Mouse (Mus musculus) hindbrain, embryonic 12.5 days (tissue): ENCODE results near the gene Nol10. TPM values are rescaled to one million over a fixed set of nuclear protein-coding genes. Genes with fewer than 3 reads are reported as not detected.
A peak's percentile ranks its signal among the peaks of the same experiment; 100 is the strongest.

Source experiments
- ATAC-seq: fragments of 200-750 bp; cut with Nextera tagmentation; 2 replicates; pipeline ENCODE4 v1.8.0; 2017; ENCODE audit warnings: moderate TSS enrichment; ENCODE audit not compliant: low FRiP score
- H3K27ac ChIP-seq: fragments of 300-500 bp; sonication (generic); 2 replicates; pipeline ENCODE4 v1.5.1; 2016; ENCODE audit warnings: mild to moderate bottlenecking
- H3K27me3 ChIP-seq: fragments of 300-500 bp; sonication (generic); 2 replicates; pipeline ENCODE4 v1.6.1; 2016; ENCODE audit warnings: mild to moderate bottlenecking
- H3K36me3 ChIP-seq: fragments of 300-500 bp; sonication (generic); 2 replicates; pipeline ENCODE4 v1.6.1; 2016; ENCODE audit warnings: mild to moderate bottlenecking
- H3K4me1 ChIP-seq: fragments of 300-500 bp; sonication (generic); 2 replicates; pipeline ENCODE4 v1.6.1; 2016
- H3K4me2 ChIP-seq: fragments of 300-500 bp; sonication (generic); replicated peaks from 2 replicates; pipeline ENCODE4 v1.6.1; 2016; ENCODE audit warnings: mild to moderate bottlenecking
- H3K4me3 ChIP-seq: fragments of 300-500 bp; sonication (generic); 2 replicates; pipeline ENCODE4 v1.5.1; 2016; ENCODE audit warnings: mild to moderate bottlenecking
- H3K9ac ChIP-seq: fragments of 300-500 bp; sonication (generic); 2 replicates; pipeline ENCODE4 v1.6.1; 2016; ENCODE audit warnings: mild to moderate bottlenecking, moderate library complexity
- H3K9me3 ChIP-seq: fragments of 300-500 bp; sonication (generic); replicated peaks from 2 replicates; pipeline ENCODE4 v1.6.1; 2016; ENCODE audit warnings: mild to moderate bottlenecking
- WGBS: fragments of 180-500 bp; shearing (Covaris S2); methylation state at CpG from one replicate; pipeline ENCODE4 v1.1.7; 2016; 5-methylcytosine and 5-hydroxymethylcytosine counted together
- polyA plus RNA-seq: library from polyadenylated mRNA; unstranded; fragments of >200 nt; fragmentation: Nextera tagmentation; extraction: Ambion mirVana; gene quantifications from 2 replicates; pipeline ENCODE4 v1.2.1, GENCODE M21; 2016

Nol10 gene
- polyA plus RNA-seq = 28.1 and 30.0 TPM in 2 replicates

GRCm38 (mm10) chr12:17348048-17349036, at the start of gene Nol10:
Nol10 (plus strand) TSS chr12:17348458.
- peaks cover 14% of the 10 kb centered on the region for H3K4me1 ChIP-seq
- H3K4me2 ChIP-seq = peak within 1 kb of the TSS; percentile 90
- 0 out of 2 replicates have a peak within 1 kb of the TSS, but pooled peaks have one; percentile 35 for H3K27ac ChIP-seq
- H3K36me3 ChIP-seq = peaks cover 20% of the 10 kb centered on the region
- WGBS = under 1% methylated on average over 42 of the region's 42 CpGs
- H3K9me3 ChIP-seq = no peaks in the 10 kb centered on the region
- ATAC-seq = peak; percentile 98
- no peaks in the 10 kb centered on the region for H3K27me3 ChIP-seq
- H3K4me3 ChIP-seq = peak within 1 kb of the TSS; percentile 79
- peak within 1 kb of the TSS; percentile 70 for H3K9ac ChIP-seq

GRCm38 (mm10) chr12:17299902-17300301, 48.4 kb upstream of the Nol10 start:
- Histone ChIP-seq H3K36me3 (no peaks in the 10 kb centered on the region), H3K27me3 (no peaks in the 10 kb centered on the region), H3K4me2 (no peak overlapping the region), H3K27ac (no peak overlapping the region), H3K4me1 (no peaks in the 10 kb centered on the region), H3K9ac (no peak overlapping the region), H3K4me3 (no peak overlapping the region), H3K9me3 (no peaks in the 10 kb centered on the region)
- 94% methylated on average over 1 of the region's 1 CpGs for WGBS
- ATAC-seq = no peak

DNA sequence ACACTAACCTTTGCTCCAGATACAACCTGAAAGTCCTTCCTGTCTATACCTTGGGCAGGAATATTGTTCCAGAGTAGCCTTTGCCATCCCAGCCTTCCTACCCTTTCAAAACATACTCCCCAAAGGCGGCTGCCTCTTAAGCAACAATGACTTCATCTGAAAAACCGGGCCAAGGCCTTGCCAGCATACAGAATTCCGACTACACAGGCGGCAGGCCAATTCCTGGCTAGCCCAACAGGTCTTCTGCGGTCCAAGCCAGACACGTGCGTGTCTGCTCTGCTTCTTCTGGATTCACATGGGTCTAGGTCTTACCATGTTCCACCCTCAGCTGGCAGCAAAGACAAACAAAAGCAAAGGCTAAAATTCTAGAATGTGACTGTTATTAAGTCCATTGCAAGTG, 42.8 kb upstream of the Nol10 start:
- H3K27ac ChIP-seq = no peak overlapping the region
- no peak overlapping the region for H3K4me2 ChIP-seq
- H3K27me3 ChIP-seq = no peaks in the 10 kb centered on the region
- no peaks in the 10 kb centered on the region for H3K36me3 ChIP-seq
- ATAC-seq = no peak
- 0 out of 2 replicates have a peak, but pooled peaks cover 3% of the 10 kb centered on the region for H3K4me1 ChIP-seq
- H3K9ac ChIP-seq = no peak overlapping the region
- H3K4me3 ChIP-seq = no peak overlapping the region
- WGBS = 91% methylated on average over 7 of the region's 7 CpGs
- no peaks in the 10 kb centered on the region for H3K9me3 ChIP-seq

DNA sequence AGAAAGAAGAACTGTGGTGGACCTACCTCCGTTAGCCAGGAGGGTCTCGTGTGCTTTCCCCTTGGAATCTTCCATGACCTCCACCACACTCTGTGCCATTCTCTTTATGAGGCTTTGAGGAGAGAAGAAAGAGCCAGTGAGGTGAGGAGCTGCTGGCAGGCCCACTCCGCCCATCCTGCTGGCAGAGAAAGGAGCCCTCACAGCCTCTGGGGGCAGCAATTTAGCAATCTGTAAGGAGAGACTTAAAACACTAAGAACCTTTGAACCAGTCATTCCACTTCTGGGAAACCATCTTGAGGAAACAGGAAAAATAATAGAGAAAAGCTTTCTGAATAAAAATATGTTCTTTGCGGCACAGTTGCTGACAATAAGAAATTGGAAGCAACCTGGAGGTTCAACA, 40.0 kb upstream of the Nol10 start:
- Histone ChIP-seq H3K27ac (no peak overlapping the region), H3K4me2 (no peak overlapping the region), H3K4me1 (0 out of 2 replicates have a peak, but pooled peaks cover 3% of the 10 kb centered on the region), H3K27me3 (no peaks in the 10 kb centered on the region), H3K4me3 (no peak overlapping the region), H3K36me3 (no peaks in the 10 kb centered on the region), H3K9me3 (no peaks in the 10 kb centered on the region), H3K9ac (no peak overlapping the region)
- 37% methylated on average over 4 of the region's 4 CpGs for WGBS
- ATAC-seq = no peak

DNA sequence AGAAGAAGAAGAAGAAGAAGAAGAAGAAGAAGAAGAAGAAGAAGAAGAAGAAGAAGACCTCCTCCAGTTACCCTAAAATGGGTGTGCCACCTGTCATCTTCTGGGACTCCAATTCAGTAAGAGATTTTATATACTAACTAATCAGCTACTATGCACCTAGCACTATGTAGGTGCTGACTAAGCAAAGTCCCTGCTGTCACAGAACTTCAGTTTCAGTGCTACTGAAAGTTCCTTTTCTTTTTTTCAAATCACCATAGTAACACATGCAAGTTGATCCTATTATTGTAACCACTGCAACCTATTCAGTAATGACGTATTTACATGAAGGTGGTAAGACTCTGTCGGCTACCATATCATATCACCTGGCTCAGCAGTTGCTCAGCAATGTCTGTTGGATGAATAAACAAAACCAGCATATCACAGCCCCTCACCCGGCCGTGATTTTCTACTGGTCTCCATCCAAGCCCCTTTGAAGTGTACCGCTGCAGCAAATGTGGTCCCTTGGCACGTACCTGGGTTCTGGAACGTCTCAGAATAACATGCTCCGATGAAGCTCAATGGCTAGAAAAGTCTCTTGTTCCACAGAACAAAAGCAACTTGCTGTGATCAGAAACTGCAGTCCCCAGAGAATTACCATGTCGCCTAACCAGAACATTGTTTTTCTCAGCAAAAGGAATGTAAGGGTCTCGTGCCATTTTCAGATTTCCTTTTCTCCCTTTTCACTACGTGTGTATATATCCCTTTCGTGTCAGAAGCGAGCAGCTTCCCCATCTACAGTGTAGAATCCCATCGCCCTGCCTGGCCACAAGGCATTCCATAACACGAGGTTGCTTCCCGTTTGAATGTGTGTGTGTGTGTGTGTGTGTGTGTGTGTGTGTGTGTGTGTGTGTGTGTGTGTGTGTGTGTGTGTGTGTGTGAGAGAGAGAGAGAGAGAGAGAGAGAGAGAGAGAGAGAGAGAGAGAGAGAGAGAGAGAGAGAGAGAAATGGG, 37.1 kb upstream of the Nol10 start:
- Histone ChIP-seq H3K36me3 (no peaks in the 10 kb centered on the region), H3K4me2 (no peak overlapping the region), H3K9ac (no peak overlapping the region), H3K4me3 (no peak overlapping the region), H3K27ac (no peak overlapping the region), H3K27me3 (no peaks in the 10 kb centered on the region), H3K4me1 (0 out of 2 replicates have a peak, but pooled peaks cover 3% of the 10 kb centered on the region), H3K9me3 (no peaks in the 10 kb centered on the region)
- ATAC-seq = no peak
- 60% methylated on average over 16 of the region's 16 CpGs for WGBS

DNA sequence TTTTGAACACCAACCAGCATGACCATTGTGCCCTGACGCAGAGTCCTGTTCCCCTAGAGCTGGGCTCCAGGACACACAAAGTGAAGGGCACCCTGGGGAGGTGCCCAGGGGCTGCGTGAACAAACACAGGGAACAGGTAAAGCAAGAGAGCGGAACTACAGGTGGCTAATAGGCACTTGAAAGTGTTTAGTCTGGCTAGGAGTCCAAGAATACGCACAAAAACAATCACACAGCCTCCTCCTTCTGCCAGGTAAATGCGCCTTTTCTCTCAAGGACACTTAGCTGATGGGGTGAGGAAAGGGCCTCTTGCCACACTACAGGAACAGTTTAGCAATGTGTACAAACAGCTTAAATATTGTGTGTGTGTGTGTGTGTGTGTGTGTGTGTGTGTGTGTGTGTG, 32.2 kb upstream of the Nol10 start:
- no peaks in the 10 kb centered on the region for H3K27me3 ChIP-seq
- ATAC-seq = no peak
- no peak overlapping the region for H3K4me3 ChIP-seq
- H3K9ac ChIP-seq = no peak overlapping the region
- H3K27ac ChIP-seq = no peak overlapping the region
- no peaks in the 10 kb centered on the region for H3K36me3 ChIP-seq
- no peak overlapping the region for H3K4me2 ChIP-seq
- H3K4me1 ChIP-seq = no peaks in the 10 kb centered on the region
- WGBS = 88% methylated on average over 5 of the region's 5 CpGs
- H3K9me3 ChIP-seq = no peaks in the 10 kb centered on the region

- H3K4me3 ChIP-seq = no peak overlapping the region
- H3K36me3 ChIP-seq = no peaks in the 10 kb centered on the region
- 75% methylated on average over 4 of the region's 4 CpGs for WGBS
- H3K9ac ChIP-seq = no peak overlapping the region
- no peaks in the 10 kb centered on the region for H3K4me1 ChIP-seq
- no peak for ATAC-seq
- peaks cover 7% of the 10 kb centered on the region for H3K27me3 ChIP-seq
- H3K9me3 ChIP-seq = no peaks in the 10 kb centered on the region
- no peak overlapping the region for H3K4me2 ChIP-seq
- H3K27ac ChIP-seq = no peak overlapping the region
Measured at GRCm38 (mm10) chr12:17317970-17318369, 30.3 kb upstream of the Nol10 start.

- H3K9ac ChIP-seq = no peak overlapping the region
- WGBS = 84% methylated on average over 3 of the region's 3 CpGs
- no peak for ATAC-seq
- H3K27me3 ChIP-seq = peaks cover 12% of the 10 kb centered on the region
- H3K4me2 ChIP-seq = no peak overlapping the region
- H3K4me1 ChIP-seq = no peaks in the 10 kb centered on the region
- H3K9me3 ChIP-seq = no peaks in the 10 kb centered on the region
- no peak overlapping the region for H3K27ac ChIP-seq
- H3K4me3 ChIP-seq = no peak overlapping the region
- H3K36me3 ChIP-seq = no peaks in the 10 kb centered on the region
Measured at GRCm38 (mm10) chr12:17318453-17318852, 29.8 kb upstream of the Nol10 start.

DNA sequence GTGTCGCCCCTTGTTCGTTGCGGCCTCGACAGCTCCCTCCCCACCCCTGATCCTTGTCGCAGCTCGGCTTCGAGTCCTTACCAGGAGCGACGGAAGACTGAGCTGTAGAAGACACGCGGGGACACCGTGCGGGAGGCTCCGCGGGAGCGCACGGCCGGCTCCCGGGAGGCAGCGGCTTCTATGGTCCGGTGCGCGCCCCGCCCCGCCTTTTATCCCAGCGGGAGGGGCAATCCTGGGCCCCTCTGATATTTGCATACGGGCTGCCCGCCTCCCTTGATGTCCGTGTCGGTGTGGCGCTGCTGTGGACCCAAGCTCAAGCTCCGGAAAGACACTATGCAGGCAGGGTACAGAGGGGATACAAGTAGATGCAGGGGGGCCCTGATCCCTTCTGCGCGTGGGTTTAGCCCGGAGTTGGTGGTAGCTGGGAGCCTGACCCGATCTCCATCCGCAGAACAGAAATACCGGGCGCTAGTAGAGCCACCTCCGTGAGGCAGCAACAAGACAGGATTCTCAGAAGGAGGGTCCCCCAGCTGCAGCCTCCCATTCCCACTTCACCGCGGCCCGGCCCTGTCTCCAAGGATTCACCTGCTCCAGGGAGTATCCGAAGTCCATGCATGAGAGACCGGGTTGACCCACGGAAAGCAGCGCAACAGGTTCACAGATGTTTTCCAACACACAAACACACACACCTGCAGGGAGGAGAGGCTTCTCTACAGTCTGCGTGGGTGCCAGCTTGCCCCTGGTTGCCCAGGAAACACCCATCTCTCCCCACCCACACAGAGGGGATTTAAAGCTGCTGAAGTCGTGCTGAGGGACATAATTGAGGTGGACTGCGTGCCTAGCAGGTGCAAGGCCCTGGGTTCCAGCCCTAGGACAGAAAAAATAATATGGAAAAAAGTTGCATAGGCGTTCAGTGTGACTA, 23.4 kb upstream of the Nol10 start:
- peak overlapping the region; percentile 36 for H3K9ac ChIP-seq
- H3K27ac ChIP-seq = no peak overlapping the region
- WGBS = 3% methylated on average over 51 of the region's 51 CpGs
- peak; percentile 50; the same call in 1 of the 2 replicates for ATAC-seq
- peak overlapping the region; percentile 35 for H3K4me3 ChIP-seq
- H3K4me1 ChIP-seq = peaks cover 11% of the 10 kb centered on the region
- peak overlapping the region; percentile 79 for H3K4me2 ChIP-seq
- H3K36me3 ChIP-seq = no peaks in the 10 kb centered on the region
- no peaks in the 10 kb centered on the region for H3K9me3 ChIP-seq
- H3K27me3 ChIP-seq = peaks cover 41% of the 10 kb centered on the region

GRCm38 (mm10) chr12:17329259-17329658, 19.0 kb upstream of the Nol10 start, which contains the start of gene Atp6v1c2:
Atp6v1c2 (minus strand) TSS chr12:17329359.
- 81% methylated on average over 3 of the region's 3 CpGs for WGBS
- Histone ChIP-seq H3K4me3 (no peak within 1 kb of the TSS), H3K27me3 (peaks cover 23% of the 10 kb centered on the region), H3K36me3 (no peaks in the 10 kb centered on the region), H3K9ac (no peak within 1 kb of the TSS), H3K27ac (no peak within 1 kb of the TSS), H3K9me3 (no peaks in the 10 kb centered on the region), H3K4me2 (no peak within 1 kb of the TSS), H3K4me1 (peaks cover 9% of the 10 kb centered on the region)
- ATAC-seq = no peak

DNA sequence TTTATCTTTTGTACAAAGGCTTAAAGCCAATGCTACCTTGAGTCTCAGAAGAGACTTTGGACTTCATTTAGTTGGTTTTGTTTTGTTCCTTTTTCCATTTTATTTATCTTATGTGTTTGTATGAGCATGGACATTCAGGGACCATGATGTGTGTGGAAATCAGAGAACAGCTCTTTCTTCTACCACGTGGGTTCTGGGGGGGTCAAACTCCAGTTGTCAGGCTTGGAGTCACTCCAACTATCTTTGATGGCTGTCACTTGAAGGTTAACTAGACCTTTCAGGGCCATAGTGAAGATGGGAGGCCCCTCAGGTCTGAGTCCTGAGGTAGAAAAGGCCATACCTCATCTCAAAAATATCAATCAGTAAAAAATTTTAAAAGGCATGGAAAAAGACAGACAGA, 14.8 kb upstream of the Nol10 start:
- Histone ChIP-seq H3K9me3 (no peaks in the 10 kb centered on the region), H3K4me3 (no peak overlapping the region), H3K27me3 (peaks cover 2% of the 10 kb centered on the region; the same call in 1 of the 2 replicates), H3K4me1 (no peaks in the 10 kb centered on the region), H3K4me2 (no peak overlapping the region), H3K9ac (no peak overlapping the region), H3K27ac (no peak overlapping the region), H3K36me3 (no peaks in the 10 kb centered on the region)
- no peak for ATAC-seq
- WGBS = 36% methylated on average over 1 of the region's 1 CpGs
